Mouse (Mus musculus) midbrain, embryonic 11.5 days (tissue): ENCODE measurements at regions not wholly inside any gene's neighbourhood (a gene's known extent, or its start where the extent isn't known, plus 50 kb on each side); places are given as distances from the start of the nearest gene placed in this dataset.
A peak's percentile ranks its signal among the peaks of the same experiment; 100 is the strongest.

Source experiments
- ATAC-seq: fragments of 200-750 bp; cut with Nextera tagmentation; 2 replicates; pipeline ENCODE4 v1.8.0; 2017; ENCODE audit warnings: moderate TSS enrichment, moderate library complexity; ENCODE audit not compliant: low FRiP score
- DNase-seq: peaks from one replicate; pipeline ENCODE4 v3.0.0; 2015; ENCODE audit warnings: low spot score; ENCODE audit errors: missing footprints
- H3K27ac ChIP-seq: fragments of 300-500 bp; sonication (generic); 2 replicates; pipeline ENCODE4 v1.5.1; 2014; ENCODE audit warnings: low read depth, low read length
- H3K27me3 ChIP-seq: fragments of 300-500 bp; sonication (generic); 2 replicates; pipeline ENCODE4 v1.6.1; 2014; ENCODE audit warnings: mild to moderate bottlenecking, low read length, moderate library complexity, mixed read lengths; ENCODE audit not compliant: control insufficient read depth, insufficient read depth
- H3K36me3 ChIP-seq: fragments of 300-500 bp; sonication (generic); 2 replicates; pipeline ENCODE4 v1.6.1; 2014; ENCODE audit warnings: mild to moderate bottlenecking, low read length, moderate library complexity, mixed read lengths; ENCODE audit not compliant: control insufficient read depth, insufficient read depth
- H3K4me1 ChIP-seq: fragments of 300-500 bp; sonication (generic); 2 replicates; pipeline ENCODE4 v1.6.1; 2014; ENCODE audit warnings: low read length; ENCODE audit not compliant: control insufficient read depth, insufficient read depth
- H3K4me2 ChIP-seq: fragments of 300-500 bp; sonication (generic); 2 replicates; pipeline ENCODE4 v1.6.1; 2014; ENCODE audit warnings: mild to moderate bottlenecking, moderate library complexity
- H3K4me3 ChIP-seq: fragments of 300-500 bp; sonication (generic); 2 replicates; pipeline ENCODE4 v1.5.1; 2014; ENCODE audit warnings: low read depth, low read length
- H3K9ac ChIP-seq: fragments of 300-500 bp; sonication (generic); 2 replicates; pipeline ENCODE4 v1.6.1; 2014; ENCODE audit warnings: low read length
- H3K9me3 ChIP-seq: fragments of 300-500 bp; sonication (generic); 2 replicates; pipeline ENCODE4 v1.6.1; 2016; ENCODE audit warnings: low read length; ENCODE audit not compliant: control insufficient read depth
- whole genome bisulfite sequencing: fragments of 180-500 bp; shearing (Covaris S2); extraction: QIAGEN DNeasy Blood & Tissue Kit; methylation state at CpG from one replicate; pipeline ENCODE4 v1.1.7; 2014; 5-methylcytosine and 5-hydroxymethylcytosine counted together

GRCm38 (mm10) chrX:128585496-128586105 lies 849.2 kb upstream of the Cldn34c4 start:
- ATAC-seq = no peak
- Histone ChIP-seq H3K36me3 (no peaks in the 10 kb centered on the region), H3K9ac (no peak overlapping the region), H3K4me1 (no peaks in the 10 kb centered on the region), H3K4me3 (no peak overlapping the region), H3K4me2 (no peak overlapping the region), H3K27ac (no peak overlapping the region), H3K27me3 (no peaks in the 10 kb centered on the region), H3K9me3 (no peaks in the 10 kb centered on the region)
- 84% methylated on average over 5 of the region's 5 CpGs for WGBS
- no peak for DNase-seq

GRCm38 (mm10) chrX:128577402-128577801 lies 841.0 kb upstream of the Cldn34c4 start:
- WGBS = 34% methylated on average over 3 of the region's 3 CpGs
- DNase-seq (no peak), ATAC-seq (no peak)

GRCm38 (mm10) chrX:128576269-128576871 lies 840.0 kb upstream of the Cldn34c4 start:
- DNase-seq (peak; percentile 88), ATAC-seq (peak; percentile 67; the same call in 1 of the 2 replicates)
- no peak overlapping the region for H3K4me3 ChIP-seq

More at GRCm38 (mm10) chrX:128577402-128577801, 841.0 kb upstream of the Cldn34c4 start:
- Histone ChIP-seq H3K4me1 (no peaks in the 10 kb centered on the region), H3K27me3 (no peaks in the 10 kb centered on the region), H3K4me2 (no peak overlapping the region), H3K4me3 (no peak overlapping the region), H3K27ac (no peak overlapping the region), H3K9me3 (no peaks in the 10 kb centered on the region), H3K9ac (no peak overlapping the region), H3K36me3 (no peaks in the 10 kb centered on the region)

More at GRCm38 (mm10) chrX:128576269-128576871, 840.0 kb upstream of the Cldn34c4 start:
- Histone ChIP-seq H3K9me3 (no peaks in the 10 kb centered on the region), H3K27ac (no peak overlapping the region), H3K9ac (no peak overlapping the region), H3K27me3 (no peaks in the 10 kb centered on the region), H3K4me1 (no peaks in the 10 kb centered on the region), H3K36me3 (no peaks in the 10 kb centered on the region), H3K4me2 (no peak overlapping the region; the same call in 1 of the 2 replicates)
- WGBS = 11% methylated on average over 5 of the region's 5 CpGs
